Mouse (Mus musculus): Measurements from ENCODE around the gene Ccdc149.
A peak's percentile ranks its signal among the peaks of the same experiment; 100 is the strongest.

Gene Ccdc149

GRCm38 (mm10) chr5:52440278-52440677, 31.0 kb downstream of the Ccdc149 start:
- no peak for DNase-seq

DNA sequence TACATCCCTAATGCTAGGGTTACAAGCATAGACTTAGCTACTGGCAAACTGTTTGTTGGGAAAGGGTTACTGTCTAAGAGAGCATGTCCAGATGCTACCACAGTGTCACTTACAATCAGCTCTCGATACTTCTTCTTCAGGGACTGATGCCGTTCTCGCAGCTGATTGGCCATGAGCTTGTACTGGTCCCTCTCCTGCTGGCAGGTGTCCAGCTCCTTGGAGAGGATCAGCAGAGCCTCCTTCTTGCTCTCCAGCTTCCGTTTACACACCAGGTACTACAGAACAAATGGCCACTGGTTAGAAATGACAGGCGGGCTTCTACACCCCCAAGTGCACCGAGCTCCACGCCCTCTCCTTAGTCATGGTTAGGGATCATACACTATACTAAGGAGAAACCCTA, 32.4 kb downstream of the Ccdc149 start:
- no peak for DNase-seq

DNA sequence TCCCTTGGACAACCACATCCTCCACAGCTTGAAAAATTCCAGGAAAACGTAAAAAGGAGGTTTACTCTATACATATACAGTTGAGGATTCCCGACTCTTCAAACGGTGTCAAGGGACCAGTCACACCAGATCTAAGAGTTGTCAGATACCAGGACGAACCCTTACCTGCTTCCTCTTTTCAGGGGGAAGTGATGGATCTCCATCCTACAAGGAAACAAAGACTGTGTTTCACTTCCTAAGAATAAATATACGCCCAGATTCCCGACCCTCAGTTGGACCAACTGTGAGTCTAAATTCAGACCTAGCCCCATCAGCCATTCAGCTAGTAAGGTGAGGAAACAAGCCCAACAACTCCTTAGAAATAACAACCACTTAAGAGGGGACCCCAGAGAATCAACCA, 35.8 kb downstream of the Ccdc149 start:
- no peak for DNase-seq

DNA sequence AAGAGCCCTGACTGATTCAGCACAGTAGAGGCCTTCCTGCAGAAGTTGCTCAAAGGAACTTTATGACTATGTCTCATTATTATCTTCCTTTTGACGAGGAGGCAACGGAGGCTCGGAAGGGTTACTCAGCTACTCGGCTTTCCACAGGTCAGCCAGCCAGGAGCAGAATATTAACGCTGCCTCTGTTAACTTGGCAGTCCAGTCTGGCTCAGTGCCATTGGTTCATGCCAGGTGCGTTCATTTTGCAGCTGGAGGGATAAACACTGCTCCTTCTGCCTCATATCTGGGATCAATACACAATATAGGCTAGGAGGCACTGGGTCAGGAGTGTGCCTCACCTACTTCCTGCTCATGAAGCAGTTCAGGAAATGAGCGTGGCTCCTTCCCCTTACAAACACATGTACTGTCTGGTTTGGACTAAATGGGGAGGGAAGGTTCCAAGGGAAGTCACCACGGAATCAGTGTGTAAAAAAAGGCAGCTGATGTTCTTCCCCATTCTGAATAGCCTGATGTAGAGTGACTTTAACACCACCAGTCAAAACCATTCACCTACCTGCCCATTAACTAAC, 40.0 kb downstream of the Ccdc149 start:
- no peak for DNase-seq

DNA sequence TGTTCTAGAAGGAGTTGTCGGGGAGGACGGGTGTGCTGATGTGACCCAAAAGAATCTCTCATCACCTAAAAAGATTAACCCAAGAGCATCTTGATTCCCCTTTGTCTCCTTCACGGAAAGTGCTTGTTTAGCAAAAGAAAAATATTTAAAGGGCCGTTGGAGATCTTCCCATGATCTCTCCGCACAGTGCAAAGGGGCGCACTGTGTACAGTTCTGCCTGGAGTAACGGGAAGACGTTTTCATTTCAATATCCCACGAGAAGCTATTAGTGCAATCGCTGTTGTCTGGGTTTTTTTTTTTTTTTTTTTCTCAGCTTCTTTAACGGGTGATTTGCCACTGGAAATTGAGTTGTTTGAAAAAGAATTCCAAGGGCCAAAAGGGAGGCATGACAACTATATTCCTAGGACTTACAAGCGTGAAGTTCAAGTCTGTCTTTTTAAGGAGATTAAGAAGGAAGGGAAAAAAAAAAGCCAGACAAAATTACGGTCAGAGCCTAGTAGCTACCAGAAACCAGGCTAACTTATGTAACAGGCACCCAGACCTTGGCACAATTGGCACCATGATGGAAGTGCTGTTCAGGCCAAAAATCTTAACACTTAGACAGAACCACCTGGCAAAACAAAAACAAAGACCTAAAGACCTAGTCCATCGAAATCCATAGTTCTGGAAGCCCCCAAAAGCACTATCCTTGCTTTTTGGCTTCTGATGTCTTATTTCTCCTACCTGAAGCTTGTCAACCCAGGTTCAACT, 41.4 kb downstream of the Ccdc149 start:
- DNase-seq, result no peak

DNA sequence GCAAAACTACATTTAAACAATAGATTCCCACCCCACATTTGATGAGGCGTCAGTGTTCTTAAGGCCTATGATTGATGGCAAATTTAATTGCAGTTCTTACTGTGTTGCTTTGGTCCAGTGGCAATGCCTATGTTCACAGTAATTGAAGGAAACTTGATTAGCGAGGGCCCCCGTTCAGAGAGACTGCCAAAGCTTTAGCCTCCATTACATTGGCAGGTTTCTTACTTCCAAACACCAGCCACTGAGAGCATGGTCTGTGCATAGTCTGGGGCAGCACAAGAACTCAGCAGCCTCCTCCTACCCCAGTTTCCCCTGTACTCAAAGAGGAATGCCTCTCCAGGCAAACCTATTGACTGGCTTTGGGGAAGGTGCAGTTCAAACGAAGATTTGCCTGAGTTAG, 42.7 kb downstream of the Ccdc149 start:
- DNase-seq, result no peak

- DNase-seq, result no peak
Measured at GRCm38 (mm10) chr5:52425819-52426218, 45.5 kb downstream of the Ccdc149 start.

- DNase-seq, result no peak
Measured at GRCm38 (mm10) chr5:52423893-52424292, 47.4 kb downstream of the Ccdc149 start.

GRCm38 (mm10) chr5:52416485-52416884, 54.8 kb downstream of the Ccdc149 start:
- DNase-seq, result no peak

DNA sequence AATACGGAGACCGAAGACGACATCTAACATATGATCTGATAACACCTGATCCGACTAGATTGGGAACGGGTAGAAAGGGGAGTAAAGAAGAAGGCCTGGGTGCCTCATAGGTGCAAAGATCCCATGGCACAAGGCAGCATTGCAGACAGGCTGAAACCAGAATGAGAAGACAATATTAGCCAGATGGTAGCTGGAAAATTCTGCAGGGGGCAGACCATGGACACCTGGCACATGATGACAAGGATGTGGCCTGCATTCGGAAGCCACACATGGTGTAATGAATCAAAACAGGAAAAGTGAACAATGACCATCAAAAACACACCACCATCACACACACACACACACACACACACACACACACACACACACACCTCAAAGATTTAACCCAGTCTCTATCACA, 55.4 kb downstream of the Ccdc149 start:
- DNase-seq, result no peak

DNA sequence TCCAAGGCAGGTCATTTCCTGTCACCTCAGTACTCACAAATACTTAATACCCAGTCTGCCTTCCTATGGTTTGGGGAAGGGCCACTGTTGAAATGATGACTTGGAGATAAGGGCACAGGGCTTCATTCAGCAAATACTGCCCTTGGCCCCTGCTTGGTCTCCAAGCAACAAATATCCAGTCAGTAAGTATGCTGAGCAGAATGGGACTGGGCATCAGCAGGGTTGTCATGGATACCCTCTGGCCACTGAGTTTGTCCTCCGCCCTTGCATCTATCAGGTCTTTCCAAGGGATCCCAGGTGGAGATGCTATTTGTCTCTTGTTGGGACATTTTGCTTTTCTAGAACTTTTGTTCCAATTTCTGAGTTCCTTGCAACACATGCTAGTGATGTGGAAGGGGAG, 56.1 kb downstream of the Ccdc149 start:
- DNase-seq, result no peak

DNA sequence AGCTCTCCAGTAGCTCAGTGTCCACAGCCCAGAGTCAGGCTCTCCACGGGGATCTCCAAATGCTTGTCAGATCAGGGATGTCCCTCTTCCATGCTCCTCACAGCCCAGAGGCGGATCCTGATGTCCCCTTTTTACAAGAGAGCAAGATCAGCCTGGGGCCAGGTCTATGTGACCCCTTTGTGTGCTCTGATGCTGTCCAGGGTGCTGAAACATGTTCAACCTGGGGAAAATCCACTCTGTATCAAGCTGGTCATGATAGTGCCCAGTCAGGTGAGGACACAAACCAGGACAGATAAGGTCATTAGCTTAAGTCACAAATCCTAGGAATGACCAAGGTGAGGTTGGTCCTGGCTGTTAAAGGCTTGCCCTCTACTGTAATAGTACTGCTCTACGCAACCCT, 59.8 kb downstream of the Ccdc149 start:
- peak; percentile 21 for DNase-seq

DNA sequence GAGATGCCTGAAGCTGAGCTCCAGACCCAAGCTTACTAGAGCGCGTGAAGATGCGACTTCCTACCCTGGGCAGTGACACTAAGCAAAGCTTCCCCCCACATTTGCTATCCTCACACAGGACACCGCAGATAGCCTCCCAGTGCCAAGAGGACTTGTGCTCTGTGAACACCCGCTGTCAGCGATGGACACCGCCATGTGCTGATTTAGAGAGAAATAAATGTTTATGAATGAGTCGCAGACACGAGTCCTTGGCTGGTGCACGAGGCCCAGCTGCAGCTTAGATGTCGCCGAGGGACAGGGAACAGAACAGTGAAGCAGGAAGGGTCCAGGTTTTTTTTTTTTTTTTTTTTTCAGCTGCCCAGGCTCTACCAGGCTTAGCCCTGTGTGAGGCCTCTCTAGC, 61.1 kb downstream of the Ccdc149 start:
- no peak for DNase-seq

DNA sequence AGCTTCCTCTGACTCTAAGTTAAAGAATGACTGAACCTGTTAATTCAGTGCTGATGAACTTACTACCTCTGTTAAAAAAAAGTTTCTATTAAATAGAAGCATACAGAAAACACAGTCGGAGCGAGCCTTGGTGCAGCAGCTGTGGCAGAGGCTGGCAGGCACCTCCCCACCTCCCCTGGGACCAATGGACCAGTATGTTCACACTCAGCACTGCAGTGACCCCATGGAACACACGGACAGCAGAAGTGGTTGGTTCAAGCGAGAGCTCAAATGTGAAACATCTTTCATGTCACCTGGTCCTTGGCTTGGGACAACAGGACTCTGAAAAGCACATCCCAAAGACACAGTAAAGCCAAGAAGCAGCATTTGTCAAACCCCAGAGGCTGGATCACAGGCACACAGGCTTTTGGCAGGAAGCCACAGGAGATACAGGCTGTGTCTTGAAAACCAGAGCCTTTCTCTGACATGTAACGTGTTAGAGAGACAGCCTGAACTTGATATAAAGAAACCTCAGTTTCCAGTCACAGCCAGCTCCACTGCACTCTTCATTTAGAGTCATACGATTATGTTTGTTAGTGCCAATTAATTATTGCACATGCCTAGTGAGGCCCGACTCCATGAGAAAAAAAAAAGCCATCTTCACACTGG, 62.5 kb downstream of the Ccdc149 start:
- DNase-seq, result no peak

GRCm38 (mm10) chr5:52404373-52404772, 66.9 kb downstream of the Ccdc149 start:
- no peak for DNase-seq

- no peak for DNase-seq
Measured at GRCm38 (mm10) chr5:52393756-52394155, 77.6 kb downstream of the Ccdc149 start.

DNA sequence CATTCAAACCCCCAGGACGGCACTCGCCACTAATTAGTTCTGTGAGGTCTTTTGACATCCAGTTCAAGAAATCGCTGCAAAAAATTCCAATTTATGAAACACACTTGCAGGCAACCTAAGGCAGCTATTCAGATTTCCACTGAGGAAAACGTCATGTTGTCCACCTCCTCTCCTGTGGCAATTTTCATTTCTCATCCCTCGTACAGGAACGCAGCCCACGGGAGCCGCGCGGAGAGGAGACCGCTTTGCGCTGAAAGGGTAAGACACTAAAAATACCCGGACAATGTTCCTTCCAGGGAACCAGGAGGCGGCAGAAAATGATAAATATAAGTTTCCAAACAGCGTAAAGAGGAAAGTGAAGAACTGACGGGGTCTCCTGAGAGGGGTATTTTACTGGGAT, 79.8 kb downstream of the Ccdc149 start:
- DNase-seq, result no peak

- no peak for DNase-seq
Measured at GRCm38 (mm10) chr5:52390381-52390780, 80.9 kb downstream of the Ccdc149 start.

DNA sequence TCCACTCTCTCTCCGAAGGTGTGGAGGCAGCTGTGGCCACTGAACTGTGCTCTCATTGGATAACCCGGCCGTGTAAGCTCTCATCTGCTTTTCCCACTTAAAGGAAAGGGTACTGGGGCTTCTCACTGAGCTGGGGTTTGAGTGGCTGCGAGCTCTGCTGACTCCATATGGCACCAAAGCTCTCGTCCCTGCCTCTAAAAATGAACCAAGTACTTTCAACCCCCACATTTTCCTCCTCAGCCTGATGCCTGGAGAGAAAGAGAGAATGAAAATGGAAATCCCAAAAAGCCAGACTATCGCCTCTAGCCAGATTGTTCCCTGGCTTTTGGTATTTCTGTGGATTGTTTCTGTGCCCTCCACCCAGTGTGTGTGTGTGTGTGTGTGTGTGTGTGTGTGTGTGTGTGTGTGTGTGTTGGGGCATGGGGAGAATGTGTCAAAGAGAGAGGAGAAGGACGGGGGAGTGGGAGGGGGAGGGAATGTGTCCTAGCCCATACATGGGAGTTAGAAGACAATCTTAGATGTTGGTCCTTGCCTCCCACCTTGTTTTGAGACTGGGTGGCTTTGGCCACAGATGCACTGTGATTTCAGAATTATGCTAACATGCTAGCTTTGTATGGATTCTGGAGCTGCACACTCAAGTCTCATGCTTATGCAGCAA, 83.1 kb downstream of the Ccdc149 start:
- DNase-seq, result no peak

- no peak for DNase-seq
Measured at GRCm38 (mm10) chr5:52386016-52386415, 85.3 kb downstream of the Ccdc149 start.

- no peak for DNase-seq
Measured at GRCm38 (mm10) chr5:52383748-52384147, 87.6 kb downstream of the Ccdc149 start.

DNA sequence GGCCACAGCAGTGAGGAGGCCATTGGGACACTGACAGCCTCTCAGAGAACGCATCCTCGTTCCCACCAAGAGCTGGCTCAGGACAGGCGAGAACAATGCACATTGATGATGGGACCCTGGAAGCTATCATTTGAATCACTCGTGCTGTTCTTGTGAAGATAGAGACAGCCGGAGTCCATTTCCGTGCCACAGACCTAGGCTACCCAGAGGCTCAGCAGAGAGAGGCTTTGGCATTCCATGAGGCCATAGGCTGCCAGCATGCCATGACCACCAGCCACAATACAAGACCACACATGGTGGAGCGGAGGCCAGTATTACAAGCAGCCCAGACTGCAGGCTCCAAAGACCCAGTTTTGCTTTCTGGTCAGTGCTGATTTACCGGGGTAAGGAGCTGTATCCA, 88.5 kb downstream of the Ccdc149 start:
- DNase-seq, result no peak

DNA sequence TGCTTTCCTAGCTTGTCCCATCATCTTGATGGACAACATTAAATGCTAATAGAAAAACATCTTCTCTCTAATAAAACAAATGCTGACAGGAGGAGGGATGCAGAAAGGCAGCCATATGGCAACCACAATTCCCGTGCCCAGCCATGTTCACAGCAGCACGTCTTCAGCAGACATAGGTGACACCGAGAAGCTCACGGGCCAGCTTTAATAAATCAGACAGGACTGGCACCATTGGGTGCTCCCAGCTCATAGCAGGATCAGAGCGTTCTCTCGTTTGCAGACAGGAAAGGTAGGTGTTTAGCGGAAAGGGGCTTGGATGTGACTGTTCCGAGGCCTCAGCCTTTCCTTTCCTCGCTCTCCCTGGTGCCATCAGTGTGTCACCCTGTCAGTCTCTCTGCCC, 95.5 kb downstream of the Ccdc149 start:
- DNase-seq, result no peak

GRCm38 (mm10) chr5:52370901-52371300, 100.4 kb downstream of the Ccdc149 start:
- DNase-seq, result no peak
